Mouse (Mus musculus): ENCODE data around the gene Nrp1. TPM values are rescaled to one million over a fixed set of nuclear protein-coding genes. Genes with fewer than 3 reads are reported as not detected.

Nrp1 gene
- polyA plus RNA-seq (2015; fragmentation: Nextera tagmentation; extraction: Ambion mirVana): 144 and 149 TPM in 2 replicates

DNA sequence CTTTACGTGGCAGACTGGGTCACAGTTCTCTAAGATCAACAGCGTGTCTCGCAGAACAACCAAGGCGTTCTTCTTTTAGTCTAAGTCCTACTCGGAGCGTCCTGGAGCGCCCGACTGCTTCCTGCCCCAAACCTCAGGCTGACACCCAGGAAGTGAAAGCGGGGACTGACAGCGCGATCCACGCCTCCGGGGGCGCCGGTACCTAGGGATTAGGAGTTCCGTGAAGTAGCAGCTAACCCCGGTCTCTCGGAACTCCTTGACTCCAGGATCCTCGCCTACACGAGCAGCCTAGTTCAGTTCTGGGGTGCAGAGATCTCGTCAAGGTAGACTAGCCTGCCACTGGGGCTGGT is at the start of gene Nrp1:
Gene Nrp1 (plus strand): TSS at position 199 of the 350 bp plus-strand sequence.
- peak within 1 kb of the TSS; percentile 94 for H3K9ac ChIP-seq (ENCODE audit: low read length)
- H3K4me2 ChIP-seq (ENCODE audit: low read depth, low read length): peak within 1 kb of the TSS; percentile 99
- H3K27me3 ChIP-seq (ENCODE audit: control insufficient read depth, insufficient read depth, low read depth, low read length): no peaks in the 10 kb centered on the region
- ATAC-seq (ENCODE audit: low read depth): peak; percentile 11
- H3K27ac ChIP-seq (ENCODE audit: low read length): peak within 1 kb of the TSS; percentile 99
- H3K4me1 ChIP-seq (replicated peaks; ENCODE audit: control insufficient read depth, insufficient read depth, low read length): peaks cover 34% of the 10 kb centered on the region
- under 1% methylated on average over 21 of the region's 21 CpGs for WGBS
- peak within 1 kb of the TSS; percentile 96 for H3K4me3 ChIP-seq (ENCODE audit: low read length)
- no peaks in the 10 kb centered on the region for H3K36me3 ChIP-seq (ENCODE audit: control insufficient read depth, insufficient read depth, low read length)
- H3K9me3 ChIP-seq (ENCODE audit: control insufficient read depth, low read length): no peaks in the 10 kb centered on the region

DNA sequence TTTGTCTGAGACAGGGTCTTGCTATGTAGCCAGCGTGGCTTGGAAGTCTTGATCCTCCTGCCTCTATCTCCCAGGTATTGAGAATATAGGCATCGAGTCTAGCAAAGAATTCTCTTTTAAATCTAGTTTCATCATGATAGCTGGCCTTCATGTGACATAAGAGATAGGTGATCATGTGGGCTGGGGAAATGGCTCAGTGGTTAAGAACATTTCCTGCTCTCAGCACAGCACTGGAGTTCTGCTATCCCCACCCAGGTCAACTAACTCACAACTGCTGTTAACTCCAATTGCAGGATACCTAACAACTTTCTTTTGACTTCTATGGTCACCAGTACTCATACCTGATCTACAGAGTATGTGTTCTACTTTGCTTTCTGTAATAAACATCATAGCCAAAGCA is 37.6 kb upstream of the Nrp1 start:
- Histone ChIP-seq H3K9ac (ENCODE audit: low read length) (no peak overlapping the region), H3K27ac (ENCODE audit: low read length) (no peak overlapping the region), H3K4me2 (ENCODE audit: low read depth, low read length) (no peak overlapping the region), H3K4me3 (ENCODE audit: low read length) (no peak overlapping the region), H3K4me1 (replicated peaks; ENCODE audit: control insufficient read depth, insufficient read depth, low read length) (no peaks in the 10 kb centered on the region), H3K9me3 (ENCODE audit: control insufficient read depth, low read length) (no peaks in the 10 kb centered on the region), H3K27me3 (ENCODE audit: control insufficient read depth, insufficient read depth, low read depth, low read length) (no peaks in the 10 kb centered on the region), H3K36me3 (ENCODE audit: control insufficient read depth, insufficient read depth, low read length) (no peaks in the 10 kb centered on the region)
- WGBS: 72% methylated on average over 2 of the region's 2 CpGs
- no peak for ATAC-seq (ENCODE audit: low read depth)

GRCm38 (mm10) chr8:128327281-128327680 is 31.1 kb upstream of the Nrp1 start:
- Histone ChIP-seq H3K27ac (ENCODE audit: low read length) (peak overlapping the region; percentile 46; the same call in 1 of the 2 replicates), H3K36me3 (ENCODE audit: control insufficient read depth, insufficient read depth, low read length) (no peaks in the 10 kb centered on the region), H3K27me3 (ENCODE audit: control insufficient read depth, insufficient read depth, low read depth, low read length) (no peaks in the 10 kb centered on the region), H3K4me2 (ENCODE audit: low read depth, low read length) (no peak overlapping the region), H3K4me3 (ENCODE audit: low read length) (no peak overlapping the region), H3K9me3 (ENCODE audit: control insufficient read depth, low read length) (no peaks in the 10 kb centered on the region), H3K9ac (ENCODE audit: low read length) (no peak overlapping the region), H3K4me1 (replicated peaks; ENCODE audit: control insufficient read depth, insufficient read depth, low read length) (0 out of 2 replicates have a peak, but pooled peaks cover 5% of the 10 kb centered on the region)
- ATAC-seq (ENCODE audit: low read depth): no peak
- 90% methylated on average over 1 of the region's 1 CpGs for WGBS

DNA sequence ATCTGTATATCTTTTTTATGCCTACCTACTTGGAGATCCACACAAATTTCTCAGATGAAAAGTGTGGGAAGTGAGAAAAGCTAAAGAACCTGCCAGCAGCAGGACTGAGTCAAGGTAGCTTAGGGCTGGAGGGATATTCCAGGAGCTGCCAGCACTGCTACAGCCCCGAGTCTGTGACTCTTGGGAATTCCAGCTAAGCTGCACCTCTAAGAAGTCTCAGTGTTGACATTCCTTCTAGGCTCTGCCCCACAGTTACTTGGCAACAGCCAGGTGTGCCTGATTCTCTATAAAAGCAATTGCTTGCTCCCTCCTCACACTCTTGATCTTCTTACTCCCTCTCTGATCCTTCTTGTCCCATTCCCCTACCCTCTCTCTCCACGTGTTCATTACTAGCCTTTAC is 30.5 kb upstream of the Nrp1 start:
- Histone ChIP-seq H3K4me2 (ENCODE audit: low read depth, low read length) (no peak overlapping the region), H3K4me1 (replicated peaks; ENCODE audit: control insufficient read depth, insufficient read depth, low read length) (0 out of 2 replicates have a peak, but pooled peaks cover 5% of the 10 kb centered on the region), H3K4me3 (ENCODE audit: low read length) (no peak overlapping the region), H3K9me3 (ENCODE audit: control insufficient read depth, low read length) (no peaks in the 10 kb centered on the region), H3K27me3 (ENCODE audit: control insufficient read depth, insufficient read depth, low read depth, low read length) (no peaks in the 10 kb centered on the region), H3K27ac (ENCODE audit: low read length) (no peak overlapping the region), H3K36me3 (ENCODE audit: control insufficient read depth, insufficient read depth, low read length) (no peaks in the 10 kb centered on the region), H3K9ac (ENCODE audit: low read length) (no peak overlapping the region)
- WGBS: 20% methylated on average over 2 of the region's 2 CpGs
- ATAC-seq (ENCODE audit: low read depth): peak; percentile 90

DNA sequence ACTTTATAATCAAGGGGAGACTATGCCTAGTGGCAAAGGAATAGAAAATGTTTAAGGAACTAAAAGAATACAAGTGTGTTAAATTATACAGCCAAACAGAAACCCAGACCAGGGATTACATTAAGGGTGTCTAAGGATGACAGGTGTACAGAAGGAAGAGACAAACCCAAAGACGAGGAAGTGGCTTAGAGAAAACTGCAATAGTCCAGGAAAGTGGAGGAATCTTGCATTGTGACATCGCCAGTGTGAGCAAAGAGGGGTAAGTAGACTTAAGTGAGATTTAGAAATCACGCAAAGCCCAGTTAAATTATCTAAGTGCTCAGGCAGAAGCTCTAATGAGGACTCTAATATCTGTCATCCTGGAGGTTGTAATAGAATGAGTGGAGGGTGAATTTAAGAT is 28.9 kb upstream of the Nrp1 start:
- H3K36me3 ChIP-seq (ENCODE audit: control insufficient read depth, insufficient read depth, low read length): no peaks in the 10 kb centered on the region
- H3K27ac ChIP-seq (ENCODE audit: low read length): no peak overlapping the region
- no peak overlapping the region for H3K9ac ChIP-seq (ENCODE audit: low read length)
- WGBS: 87% methylated on average over 3 of the region's 3 CpGs
- no peaks in the 10 kb centered on the region for H3K27me3 ChIP-seq (ENCODE audit: control insufficient read depth, insufficient read depth, low read depth, low read length)
- no peak for ATAC-seq (ENCODE audit: low read depth)
- 0 out of 2 replicates have a peak, but pooled peaks cover 5% of the 10 kb centered on the region for H3K4me1 ChIP-seq (replicated peaks; ENCODE audit: control insufficient read depth, insufficient read depth, low read length)
- no peaks in the 10 kb centered on the region for H3K9me3 ChIP-seq (ENCODE audit: control insufficient read depth, low read length)
- H3K4me2 ChIP-seq (ENCODE audit: low read depth, low read length): no peak overlapping the region
- no peak overlapping the region for H3K4me3 ChIP-seq (ENCODE audit: low read length)

DNA sequence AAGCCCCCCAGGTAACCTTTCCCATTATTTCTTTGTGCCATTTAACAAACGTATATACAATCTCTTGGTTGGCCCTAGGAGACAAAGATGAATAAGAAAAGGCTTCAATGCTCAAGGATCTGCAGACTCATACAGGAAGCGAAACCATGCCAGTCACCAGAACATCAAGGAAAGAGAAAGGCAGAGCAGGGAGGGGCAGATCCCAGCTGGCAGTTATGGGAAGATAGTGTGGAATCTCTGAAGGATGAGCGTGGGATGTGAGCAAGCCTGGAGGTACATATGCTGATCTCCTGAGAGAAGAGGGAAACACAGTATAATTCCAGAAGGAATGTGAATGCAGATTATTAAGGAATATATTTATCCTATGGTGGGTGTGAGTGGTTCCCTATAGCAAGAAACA is 22.4 kb upstream of the Nrp1 start:
- ATAC-seq (ENCODE audit: low read depth): no peak
- Histone ChIP-seq H3K9me3 (ENCODE audit: control insufficient read depth, low read length) (no peaks in the 10 kb centered on the region), H3K4me2 (ENCODE audit: low read depth, low read length) (no peak overlapping the region), H3K9ac (ENCODE audit: low read length) (no peak overlapping the region), H3K27me3 (ENCODE audit: control insufficient read depth, insufficient read depth, low read depth, low read length) (no peaks in the 10 kb centered on the region), H3K36me3 (ENCODE audit: control insufficient read depth, insufficient read depth, low read length) (no peaks in the 10 kb centered on the region), H3K27ac (ENCODE audit: low read length) (no peak overlapping the region), H3K4me3 (ENCODE audit: low read length) (no peak overlapping the region), H3K4me1 (replicated peaks; ENCODE audit: control insufficient read depth, insufficient read depth, low read length) (peaks cover 9% of the 10 kb centered on the region; the same call in 1 of the 2 replicates)
- WGBS: 79% methylated on average over 3 of the region's 3 CpGs

- no peaks in the 10 kb centered on the region for H3K9me3 ChIP-seq (ENCODE audit: control insufficient read depth, low read length)
- H3K27ac ChIP-seq (ENCODE audit: low read length): no peak overlapping the region
- H3K36me3 ChIP-seq (ENCODE audit: control insufficient read depth, insufficient read depth, low read length): no peaks in the 10 kb centered on the region
- no peak overlapping the region for H3K4me3 ChIP-seq (ENCODE audit: low read length)
- H3K27me3 ChIP-seq (ENCODE audit: control insufficient read depth, insufficient read depth, low read depth, low read length): no peaks in the 10 kb centered on the region
- no peak overlapping the region for H3K4me2 ChIP-seq (ENCODE audit: low read depth, low read length)
- no peak overlapping the region for H3K9ac ChIP-seq (ENCODE audit: low read length)
- peaks cover 9% of the 10 kb centered on the region; the same call in 1 of the 2 replicates for H3K4me1 ChIP-seq (replicated peaks; ENCODE audit: control insufficient read depth, insufficient read depth, low read length)
- ATAC-seq (ENCODE audit: low read depth): no peak
Measured at GRCm38 (mm10) chr8:128338951-128339350, 19.5 kb upstream of the Nrp1 start.

DNA sequence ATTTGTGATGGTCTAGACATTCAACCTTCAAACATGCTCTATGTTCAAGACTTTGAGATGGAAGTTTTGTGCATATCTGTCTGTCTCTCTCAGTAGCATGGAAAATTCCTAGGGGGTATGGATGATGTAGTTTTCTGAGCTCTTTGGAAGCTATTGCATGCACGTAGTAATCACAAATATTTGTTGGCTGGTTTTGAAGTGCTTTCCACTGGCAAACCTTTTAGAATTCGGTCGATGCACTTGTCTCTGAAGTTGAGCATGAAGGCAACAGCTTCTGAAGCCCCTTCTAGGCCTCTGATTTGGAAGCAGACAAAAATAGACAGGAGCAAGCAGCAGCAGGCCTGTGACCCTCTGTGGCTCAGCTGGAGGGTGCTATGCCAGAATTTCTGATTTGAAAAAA is 18.9 kb upstream of the Nrp1 start:
- no peaks in the 10 kb centered on the region for H3K27me3 ChIP-seq (ENCODE audit: control insufficient read depth, insufficient read depth, low read depth, low read length)
- no peaks in the 10 kb centered on the region for H3K36me3 ChIP-seq (ENCODE audit: control insufficient read depth, insufficient read depth, low read length)
- 48% methylated on average over 3 of the region's 3 CpGs for WGBS
- peak overlapping the region; percentile 13; the same call in 1 of the 2 replicates for H3K27ac ChIP-seq (ENCODE audit: low read length)
- H3K9ac ChIP-seq (ENCODE audit: low read length): no peak overlapping the region
- no peak for ATAC-seq (ENCODE audit: low read depth)
- no peak overlapping the region for H3K4me2 ChIP-seq (ENCODE audit: low read depth, low read length)
- no peaks in the 10 kb centered on the region for H3K9me3 ChIP-seq (ENCODE audit: control insufficient read depth, low read length)
- no peak overlapping the region for H3K4me3 ChIP-seq (ENCODE audit: low read length)
- H3K4me1 ChIP-seq (replicated peaks; ENCODE audit: control insufficient read depth, insufficient read depth, low read length): peaks cover 9% of the 10 kb centered on the region; the same call in 1 of the 2 replicates

DNA sequence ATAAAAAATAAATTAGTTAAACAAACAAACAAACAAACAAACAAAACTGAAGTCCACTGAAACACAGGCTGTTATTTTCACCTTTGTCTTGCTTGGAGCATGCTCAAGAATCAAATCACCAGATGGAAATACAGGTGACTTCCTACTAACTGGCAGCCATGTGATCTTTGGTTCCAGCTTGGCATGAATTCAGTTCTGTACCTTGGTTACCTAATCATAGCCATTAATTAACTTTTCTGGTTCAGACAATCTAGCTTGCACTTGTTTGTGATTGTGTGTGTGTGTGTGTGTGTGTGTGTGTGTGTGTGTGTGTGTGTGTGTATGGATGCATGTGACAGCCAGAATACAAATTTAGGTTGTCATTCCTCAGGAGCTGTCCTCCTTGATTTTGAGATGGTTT is 8.0 kb upstream of the Nrp1 start:
- no peaks in the 10 kb centered on the region for H3K27me3 ChIP-seq (ENCODE audit: control insufficient read depth, insufficient read depth, low read depth, low read length)
- H3K9me3 ChIP-seq (ENCODE audit: control insufficient read depth, low read length): no peaks in the 10 kb centered on the region
- ATAC-seq (ENCODE audit: low read depth): no peak

DNA sequence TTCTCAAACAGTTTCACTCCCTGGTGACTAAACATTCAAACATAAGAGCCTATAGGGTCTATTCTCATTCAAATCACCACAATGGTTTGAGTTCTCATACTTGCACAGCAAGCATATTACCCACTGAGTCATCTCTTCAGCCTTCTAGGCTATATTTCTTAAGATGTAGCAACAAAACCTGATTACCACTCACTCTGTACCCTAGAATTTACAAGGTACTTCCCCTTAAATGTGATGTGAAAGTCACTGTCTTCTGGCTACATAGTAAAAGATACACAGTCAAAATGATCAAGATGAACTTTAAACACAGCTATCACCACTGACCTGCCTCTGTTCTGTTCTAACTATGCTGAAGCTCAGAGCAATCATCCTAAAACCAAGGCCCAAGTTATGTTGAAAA is 7.2 kb upstream of the Nrp1 start:
- Histone ChIP-seq H3K9me3 (ENCODE audit: control insufficient read depth, low read length) (no peaks in the 10 kb centered on the region), H3K36me3 (ENCODE audit: control insufficient read depth, insufficient read depth, low read length) (no peaks in the 10 kb centered on the region), H3K9ac (ENCODE audit: low read length) (no peak overlapping the region), H3K4me1 (replicated peaks; ENCODE audit: control insufficient read depth, insufficient read depth, low read length) (peaks cover 3% of the 10 kb centered on the region; the same call in 1 of the 2 replicates), H3K4me3 (ENCODE audit: low read length) (no peak overlapping the region), H3K4me2 (ENCODE audit: low read depth, low read length) (no peak overlapping the region), H3K27me3 (ENCODE audit: control insufficient read depth, insufficient read depth, low read depth, low read length) (no peaks in the 10 kb centered on the region), H3K27ac (ENCODE audit: low read length) (no peak overlapping the region)
- no peak for ATAC-seq (ENCODE audit: low read depth)

More for the DNA sequence above, 8.0 kb upstream of the Nrp1 start:
- Histone ChIP-seq H3K9ac (ENCODE audit: low read length) (no peak overlapping the region), H3K4me1 (replicated peaks; ENCODE audit: control insufficient read depth, insufficient read depth, low read length) (no peaks in the 10 kb centered on the region), H3K27ac (ENCODE audit: low read length) (no peak overlapping the region), H3K36me3 (ENCODE audit: control insufficient read depth, insufficient read depth, low read length) (no peaks in the 10 kb centered on the region), H3K4me3 (ENCODE audit: low read length) (no peak overlapping the region), H3K4me2 (ENCODE audit: low read depth, low read length) (no peak overlapping the region)
